Mouse (Mus musculus) kidney, embryonic 16.5 days (tissue): Measurements from ENCODE around the gene Krt83. TPM values are rescaled to one million over a fixed set of nuclear protein-coding genes. Genes with fewer than 3 reads are reported as not detected.

Experiments
- ATAC-seq: fragments of 200-750 bp; cut with Nextera tagmentation; 2 replicates; pipeline ENCODE4 v1.8.0; 2017; ENCODE audit warnings: moderate TSS enrichment; ENCODE audit not compliant: low FRiP score, low TSS enrichment
- H3K27ac ChIP-seq: fragments of 300-500 bp; sonication (generic); 2 replicates; pipeline ENCODE4 v1.5.1; 2014; ENCODE audit warnings: low read length
- H3K27me3 ChIP-seq: fragments of 300-500 bp; sonication (generic); 2 replicates; pipeline ENCODE4 v1.6.1; 2014; ENCODE audit warnings: low read length, control low read depth, mixed read lengths; ENCODE audit not compliant: insufficient read depth
- H3K36me3 ChIP-seq: fragments of 300-500 bp; sonication (generic); 2 replicates; pipeline ENCODE4 v1.6.1; 2014; ENCODE audit warnings: low read length, control low read depth, mixed read lengths; ENCODE audit not compliant: insufficient read depth
- H3K4me1 ChIP-seq: fragments of 300-500 bp; sonication (generic); 2 replicates; pipeline ENCODE4 v1.6.1; 2014; ENCODE audit warnings: low read length, control low read depth, mixed read lengths; ENCODE audit not compliant: insufficient read depth
- H3K4me2 ChIP-seq: fragments of 300-500 bp; sonication (generic); replicated peaks from 2 replicates; pipeline ENCODE4 v1.6.1; 2014; ENCODE audit warnings: low read depth, low read length
- H3K4me3 ChIP-seq: fragments of 300-500 bp; sonication (generic); 2 replicates; pipeline ENCODE4 v1.5.1; 2014; ENCODE audit warnings: mild to moderate bottlenecking, low read length
- H3K9ac ChIP-seq: fragments of 300-500 bp; sonication (generic); replicated peaks from 2 replicates; pipeline ENCODE4 v1.6.1; 2014; ENCODE audit warnings: low read length
- H3K9me3 ChIP-seq: fragments of 300-500 bp; sonication (generic); 2 replicates; pipeline ENCODE4 v1.6.1; 2016; ENCODE audit warnings: low read length, control low read depth
- WGBS: fragments of 180-500 bp; shearing (Covaris S2); extraction: QIAGEN DNeasy Blood & Tissue Kit; methylation state at CpG from one replicate; pipeline ENCODE4 v1.1.7; 2014; 5-methylcytosine and 5-hydroxymethylcytosine counted together
- polyA plus RNA-seq: library from polyadenylated mRNA; unstranded; fragments of >200 nt; fragmentation: Nextera tagmentation; extraction: Ambion mirVana; gene quantifications from 2 replicates; pipeline ENCODE4 v1.2.1, GENCODE M21; 2015

Gene Krt83
- polyA plus RNA-seq, 1 experiment from 2014 or later, result not detected

DNA sequence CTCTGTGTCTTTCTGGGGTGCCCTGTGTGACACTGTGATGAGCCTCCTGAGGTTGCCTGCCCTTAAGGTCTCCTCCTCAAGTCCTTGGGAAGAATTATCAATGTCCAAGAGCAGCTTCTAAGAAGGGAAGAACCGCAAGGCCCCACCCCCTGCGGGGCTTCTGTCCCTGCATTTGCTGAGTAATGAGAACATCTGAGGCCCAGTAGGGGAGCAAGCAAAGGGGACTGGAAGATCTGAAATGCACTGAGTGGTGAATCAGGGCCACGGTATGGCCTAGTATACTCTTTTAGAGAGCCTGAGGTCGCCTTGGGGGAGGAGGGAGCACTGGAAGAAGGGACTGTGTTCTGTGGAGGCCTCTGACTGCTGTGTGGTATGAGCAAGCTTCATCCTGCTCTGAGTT, 9.3 kb downstream of the Krt83 start:
- H3K4me3 ChIP-seq, result no peak overlapping the region
- 46% methylated on average over 4 of the region's 4 CpGs for WGBS
- H3K4me2 ChIP-seq, result no peak overlapping the region
- H3K27me3 ChIP-seq, result peaks cover 6% of the 10 kb centered on the region; the same call in 1 of the 2 replicates
- no peaks in the 10 kb centered on the region for H3K9me3 ChIP-seq
- no peak overlapping the region for H3K9ac ChIP-seq
- H3K36me3 ChIP-seq, result no peaks in the 10 kb centered on the region
- peaks cover 14% of the 10 kb centered on the region; the same call in 1 of the 2 replicates for H3K4me1 ChIP-seq
- ATAC-seq, result no peak
- H3K27ac ChIP-seq, result no peak overlapping the region

DNA sequence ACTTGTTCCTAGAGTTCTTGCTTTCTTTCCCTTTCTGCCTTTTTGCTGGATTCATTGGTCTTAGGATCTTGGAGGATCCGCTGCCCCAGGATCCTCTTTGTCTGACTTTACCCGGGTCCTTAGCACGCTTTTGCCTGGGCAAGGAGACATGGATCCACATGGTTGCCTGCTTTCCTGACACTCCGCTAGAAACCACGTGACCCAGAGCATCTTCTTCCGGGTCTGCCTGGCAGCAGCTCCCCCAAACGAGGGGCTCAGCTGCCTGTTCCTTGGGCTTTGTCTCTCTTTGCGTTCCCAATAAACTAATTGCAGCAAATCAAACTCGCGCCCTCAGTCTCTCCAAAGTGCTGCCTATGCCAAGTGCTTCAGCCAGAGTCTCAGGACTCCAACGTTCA, 11.6 kb downstream of the Krt83 start:
- H3K27me3 ChIP-seq, result peaks cover 6% of the 10 kb centered on the region; the same call in 1 of the 2 replicates
- no peaks in the 10 kb centered on the region for H3K9me3 ChIP-seq
- H3K4me1 ChIP-seq, result peaks cover 14% of the 10 kb centered on the region; the same call in 1 of the 2 replicates
- H3K4me2 ChIP-seq, result peak overlapping the region; percentile 51
- ATAC-seq, result no peak
- peak overlapping the region; percentile 29 for H3K4me3 ChIP-seq
- 0 out of 2 replicates have a peak overlapping the region, but pooled peaks have one; percentile 1 for H3K9ac ChIP-seq
- H3K36me3 ChIP-seq, result no peaks in the 10 kb centered on the region
- H3K27ac ChIP-seq, result no peak overlapping the region
- 26% methylated on average over 11 of the region's 11 CpGs for WGBS

DNA sequence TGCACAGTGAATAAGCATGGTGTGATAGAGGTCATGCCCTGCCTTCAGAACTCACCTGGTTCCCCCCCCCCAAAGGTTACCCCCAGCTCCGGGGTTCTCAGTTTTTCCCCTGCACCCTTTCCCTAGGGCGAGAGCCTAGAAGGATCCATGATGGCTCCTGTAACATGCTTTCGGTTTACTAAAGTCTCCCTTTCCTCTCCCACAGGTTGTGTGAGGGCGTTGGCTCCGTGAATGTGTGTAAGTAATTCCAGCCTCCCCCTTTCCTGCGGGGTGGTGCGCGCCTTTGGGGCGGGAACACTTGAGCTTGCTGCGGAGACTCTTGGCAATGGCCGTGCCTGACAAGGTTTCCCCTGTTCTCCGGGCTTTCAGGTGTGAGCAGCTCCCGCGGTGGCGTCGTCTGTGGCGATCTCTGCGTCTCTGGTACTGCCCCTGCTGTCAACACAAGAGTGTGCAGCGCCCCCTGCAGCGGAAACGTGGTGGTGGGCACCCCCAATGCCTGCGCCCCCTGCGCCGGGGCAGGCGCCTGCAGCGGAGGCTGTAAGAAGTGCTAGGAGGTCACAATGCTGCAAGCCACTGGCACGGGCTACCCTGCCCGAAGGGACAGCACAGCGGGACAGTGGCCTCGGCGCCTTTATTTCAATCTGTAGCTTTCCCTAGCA, 12.2 kb downstream of the Krt83 start:
- no peak overlapping the region for H3K27ac ChIP-seq
- H3K4me3 ChIP-seq, result peak overlapping the region; percentile 29
- peak; percentile 41; the same call in 1 of the 2 replicates for ATAC-seq
- H3K9ac ChIP-seq, result peak overlapping the region; percentile 1; the same call in 1 of the 2 replicates
- peak overlapping the region; percentile 51 for H3K4me2 ChIP-seq
- H3K36me3 ChIP-seq, result no peaks in the 10 kb centered on the region
- H3K27me3 ChIP-seq, result peaks cover 6% of the 10 kb centered on the region; the same call in 1 of the 2 replicates
- 8% methylated on average over 31 of the region's 31 CpGs for WGBS
- no peaks in the 10 kb centered on the region for H3K9me3 ChIP-seq
- peaks cover 14% of the 10 kb centered on the region; the same call in 1 of the 2 replicates for H3K4me1 ChIP-seq

- Histone ChIP-seq H3K4me3 (no peak within 1 kb of the TSS), H3K4me2 (no peak within 1 kb of the TSS), H3K36me3 (no peaks in the 10 kb centered on the region), H3K27me3 (no peaks in the 10 kb centered on the region), H3K9ac (no peak within 1 kb of the TSS), H3K27ac (no peak within 1 kb of the TSS), H3K4me1 (no peaks in the 10 kb centered on the region), H3K9me3 (no peaks in the 10 kb centered on the region)
- 17% methylated on average over 10 of the region's 10 CpGs for WGBS
- no peak for ATAC-seq
These were observed 18.3 kb downstream of the Krt83 start, which contains the start of gene Krt86 for GRCm38 (mm10) chr15:101472952-101473528. Krt86 (plus strand) TSS chr15:101473478.

DNA sequence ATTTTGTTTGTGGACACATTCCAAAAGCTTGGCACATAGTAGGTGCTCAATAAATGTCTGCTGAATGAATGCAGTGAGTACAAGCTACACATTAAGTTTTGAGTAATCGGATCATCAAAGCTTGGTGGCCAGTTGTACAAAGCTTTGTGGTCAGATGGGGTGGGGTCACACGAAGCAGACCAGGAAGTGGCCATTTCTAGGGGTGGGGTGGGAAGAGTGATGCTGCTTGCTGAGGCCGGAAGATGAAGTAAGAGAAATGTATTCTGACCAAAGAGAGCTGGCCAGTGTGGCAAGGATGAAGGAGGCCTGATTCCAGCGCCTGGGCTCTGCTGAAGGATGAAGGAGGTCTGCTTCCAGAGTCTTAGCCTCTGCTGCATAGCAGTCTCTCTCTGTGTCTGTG, 22.2 kb downstream of the Krt83 start:
- Histone ChIP-seq H3K36me3 (no peaks in the 10 kb centered on the region), H3K9ac (no peak overlapping the region), H3K4me3 (no peak overlapping the region), H3K9me3 (no peaks in the 10 kb centered on the region), H3K4me2 (no peak overlapping the region), H3K27ac (no peak overlapping the region), H3K4me1 (no peaks in the 10 kb centered on the region), H3K27me3 (no peaks in the 10 kb centered on the region)
- 86% methylated on average over 4 of the region's 4 CpGs for WGBS
- ATAC-seq, result no peak

GRCm38 (mm10) chr15:101463651-101464050, 27.7 kb downstream of the Krt83 start, which contains the start of gene Krt81:
Krt81 (minus strand) TSS chr15:101463751.
- 78% methylated on average over 13 of the region's 13 CpGs for WGBS
- Histone ChIP-seq H3K4me2 (no peak within 1 kb of the TSS), H3K4me3 (no peak within 1 kb of the TSS), H3K27me3 (no peaks in the 10 kb centered on the region), H3K27ac (no peak within 1 kb of the TSS), H3K9me3 (no peaks in the 10 kb centered on the region), H3K36me3 (no peaks in the 10 kb centered on the region), H3K9ac (no peak within 1 kb of the TSS), H3K4me1 (no peaks in the 10 kb centered on the region)
- no peak for ATAC-seq

DNA sequence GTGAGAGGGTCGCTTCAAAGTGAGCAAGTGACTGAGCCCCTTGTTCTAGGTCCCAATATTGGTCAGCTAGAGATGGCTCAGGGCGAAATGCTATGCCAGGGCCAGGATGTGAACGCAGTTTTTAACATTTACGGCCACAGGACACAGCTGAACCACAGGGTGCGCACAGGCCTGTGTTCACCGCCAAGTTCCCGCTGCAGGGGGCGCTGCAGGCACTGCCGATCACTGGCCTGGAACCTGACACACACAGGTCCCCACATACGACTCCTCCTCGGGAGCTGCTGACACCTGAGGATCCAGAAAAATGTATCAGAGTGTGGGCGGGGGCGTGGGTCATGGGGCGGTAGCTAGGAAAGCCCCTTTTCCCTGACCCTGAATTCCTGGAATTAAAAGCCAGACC, 32.0 kb downstream of the Krt83 start:
- ATAC-seq, result no peak
- 65% methylated on average over 14 of the region's 14 CpGs for WGBS
- H3K4me2 ChIP-seq, result no peak overlapping the region

GRCm38 (mm10) chr15:101458361-101458930, 32.9 kb downstream of the Krt83 start:
- ATAC-seq, result no peak
- Histone ChIP-seq H3K27me3 (no peaks in the 10 kb centered on the region), H3K4me2 (no peak overlapping the region), H3K36me3 (no peaks in the 10 kb centered on the region), H3K27ac (no peak overlapping the region), H3K4me3 (no peak overlapping the region), H3K9ac (no peak overlapping the region), H3K4me1 (no peaks in the 10 kb centered on the region), H3K9me3 (peaks cover 3% of the 10 kb centered on the region; the same call in 1 of the 2 replicates)
- 52% methylated on average over 16 of the region's 16 CpGs for WGBS

More for the DNA sequence above, 32.0 kb downstream of the Krt83 start:
- no peaks in the 10 kb centered on the region for H3K27me3 ChIP-seq
- no peak overlapping the region for H3K4me3 ChIP-seq
- peaks cover 3% of the 10 kb centered on the region; the same call in 1 of the 2 replicates for H3K9me3 ChIP-seq
- H3K36me3 ChIP-seq, result no peaks in the 10 kb centered on the region
- no peaks in the 10 kb centered on the region for H3K4me1 ChIP-seq
- no peak overlapping the region for H3K9ac ChIP-seq
- no peak overlapping the region for H3K27ac ChIP-seq

GRCm38 (mm10) chr15:101455891-101456290, 35.4 kb downstream of the Krt83 start:
- Histone ChIP-seq H3K27me3 (no peaks in the 10 kb centered on the region), H3K4me2 (no peak overlapping the region), H3K9ac (no peak overlapping the region), H3K36me3 (no peaks in the 10 kb centered on the region), H3K4me1 (no peaks in the 10 kb centered on the region), H3K9me3 (peaks cover 3% of the 10 kb centered on the region; the same call in 1 of the 2 replicates), H3K27ac (no peak overlapping the region), H3K4me3 (no peak overlapping the region)
- WGBS, result 93% methylated on average over 6 of the region's 6 CpGs
- ATAC-seq, result no peak
